In the genomic region with DNA sequence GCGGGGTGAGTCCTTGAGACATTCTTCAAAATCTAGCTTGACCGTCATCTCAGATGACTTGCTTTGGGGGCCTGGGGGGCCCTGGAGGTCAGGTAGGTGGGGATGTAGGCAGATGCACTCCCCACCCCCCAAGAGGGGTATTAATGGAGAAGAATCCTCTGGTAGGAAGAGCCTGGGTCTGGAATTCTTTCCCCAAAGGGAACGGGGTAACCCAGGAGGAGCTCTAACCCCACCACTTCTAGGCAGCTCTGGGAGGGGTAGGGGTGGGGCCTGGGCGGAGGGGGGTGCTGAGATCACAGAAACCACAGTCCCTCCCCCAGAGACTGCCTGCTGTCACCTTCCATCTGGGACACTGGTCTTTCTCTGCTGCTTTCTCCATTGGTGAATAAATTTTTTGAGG, we compare ENCODE assay signal across 12 mouse cellular contexts. TPM values are rescaled to one million over a fixed set of nuclear protein-coding genes. Genes with fewer than 3 reads are reported as not detected.
DNase-seq lines count a peak whose midpoint lies in the region; ATAC-seq lines count a peak whose summit lies in the region.
"Had no signal": no experiment of that assay in that cellular context is flagged by ENCODE, and none has a peak within 500 bp of the region (broad histone marks: within the 10 kb centered on the region; RNA-seq: fewer than 3 reads in every experiment).

A gene (minus strand): TSS at position 249 of the 400 bp plus-strand sequence.

- H3K36me3 ChIP-seq in embryonic facial prominence, embryonic 14.5 days (ENCODE audit: control insufficient read depth, insufficient read depth, low read length), result no peaks in the 10 kb centered on the region
- H3K36me3 ChIP-seq in embryonic facial prominence, embryonic 10.5 days (replicated peaks), result peaks cover 10% of the 10 kb centered on the region; the same call in 1 of the 2 replicates
- H3K36me3 ChIP-seq in hindbrain, embryonic 13.5 days, result peaks cover 3% of the 10 kb centered on the region; the same call in 1 of the 2 replicates
- H3K36me3 ChIP-seq: embryonic facial prominence, embryonic 15.5 days; limb, embryonic 15.5 days had no signal

- H3K9me3 ChIP-seq in embryonic facial prominence, embryonic 14.5 days (ENCODE audit: control insufficient read depth, low read length), result no peaks in the 10 kb centered on the region
- no peaks in the 10 kb centered on the region for H3K9me3 ChIP-seq in embryonic facial prominence, embryonic 10.5 days
- H3K9me3 ChIP-seq in hindbrain, embryonic 13.5 days, result no peaks in the 10 kb centered on the region
- H3K9me3 ChIP-seq: embryonic facial prominence, embryonic 15.5 days; limb, embryonic 15.5 days had no signal

- H3K9ac ChIP-seq in embryonic facial prominence, embryonic 14.5 days (ENCODE audit: low read depth, low read length), result peak within 1 kb of the TSS; percentile 1; the same call in 1 of the 2 replicates
- H3K9ac ChIP-seq in hindbrain, embryonic 13.5 days, result no peak within 1 kb of the TSS
- H3K9ac ChIP-seq: embryonic facial prominence, embryonic 15.5 days; limb, embryonic 15.5 days had no signal

- DNase-seq in embryonic facial prominence, embryonic 14.5 days (ENCODE audit: low spot score), result no peak
- DNase-seq in embryonic facial prominence, embryonic 10.5 days (ENCODE audit: low spot score), result no peak
- peak; percentile 83 for DNase-seq in CD4-positive, CD25-positive, alpha-beta regulatory T cell, adult 2 months (ENCODE audit: low read depth, low spot score)
- DNase-seq in natural killer cell, adult 2 months (ENCODE audit: low spot score in 2 of 2), result peak; percentile 63 to 70
- DNase-seq in embryo, embryonic 10.5 days (ENCODE audit: low spot score), result no peak
- DNase-seq in layer of hippocampus, adult 8-10 months (ENCODE audit: low spot score in 2 of 2), result no peak
- DNase-seq: gastrocnemius, postnatal 14 days; kidney, postnatal 14 days had no signal

- whole genome bisulfite sequencing in embryonic facial prominence, embryonic 14.5 days, result 72% methylated on average over 4 of the region's 4 CpGs
- WGBS in embryonic facial prominence, embryonic 10.5 days, result 77% methylated on average over 4 of the region's 4 CpGs
- 84% methylated on average over 4 of the region's 4 CpGs for WGBS in hindbrain, embryonic 13.5 days

- H3K4me3 ChIP-seq in embryonic facial prominence, embryonic 14.5 days (ENCODE audit: low read depth, low read length), result no peak within 1 kb of the TSS
- no peak within 1 kb of the TSS for H3K4me3 ChIP-seq in embryonic facial prominence, embryonic 10.5 days
- no peak within 1 kb of the TSS for H3K4me3 ChIP-seq in hindbrain, embryonic 13.5 days
- H3K4me3 ChIP-seq: embryonic facial prominence, embryonic 15.5 days; limb, embryonic 15.5 days had no signal

- H3K27me3 ChIP-seq in embryonic facial prominence, embryonic 14.5 days (replicated peaks; ENCODE audit: control insufficient read depth, insufficient read depth, low read length), result no peaks in the 10 kb centered on the region
- H3K27me3 ChIP-seq in embryonic facial prominence, embryonic 10.5 days (replicated peaks; ENCODE audit: low read depth, poor library complexity, severe bottlenecking), result no peaks in the 10 kb centered on the region; the same call in 1 of the 2 replicates
- 0 out of 2 replicates have a peak, but pooled peaks cover 3% of the 10 kb centered on the region for H3K27me3 ChIP-seq in hindbrain, embryonic 13.5 days
- H3K27me3 ChIP-seq: embryonic facial prominence, embryonic 15.5 days; limb, embryonic 15.5 days had no signal

- no peak within 1 kb of the TSS for H3K27ac ChIP-seq in embryonic facial prominence, embryonic 14.5 days (replicated peaks; ENCODE audit: low read depth, low read length)
- H3K27ac ChIP-seq in embryonic facial prominence, embryonic 10.5 days (replicated peaks), result no peak within 1 kb of the TSS
- no peak within 1 kb of the TSS for H3K27ac ChIP-seq in hindbrain, embryonic 13.5 days
- H3K27ac ChIP-seq: embryonic facial prominence, embryonic 15.5 days; limb, embryonic 15.5 days had no signal

- peaks cover 12% of the 10 kb centered on the region for H3K4me1 ChIP-seq in embryonic facial prominence, embryonic 14.5 days (ENCODE audit: control insufficient read depth, insufficient read depth, low read length)
- H3K4me1 ChIP-seq in embryonic facial prominence, embryonic 10.5 days, result peaks cover 33% of the 10 kb centered on the region
- H3K4me1 ChIP-seq in hindbrain, embryonic 13.5 days (replicated peaks), result peaks cover 21% of the 10 kb centered on the region

- no peak within 1 kb of the TSS for H3K4me2 ChIP-seq in embryonic facial prominence, embryonic 14.5 days (ENCODE audit: low read depth, low read length)
- no peak within 1 kb of the TSS for H3K4me2 ChIP-seq in hindbrain, embryonic 13.5 days
- H3K4me2 ChIP-seq: embryonic facial prominence, embryonic 15.5 days; limb, embryonic 15.5 days had no signal

- ATAC-seq in embryonic facial prominence, embryonic 14.5 days (ENCODE audit: low read depth), result no peak
- ATAC-seq in inflammation-experienced regulatory T-cells, adult 6 months, result peak; percentile 64
- no peak for ATAC-seq in hindbrain, embryonic 13.5 days (ENCODE audit: low FRiP score)

RNA-seq across cellular contexts. Expression of the gene that starts here (rescaled TPM):
- polyA plus RNA-seq in embryonic facial prominence, embryonic 14.5 days (2014; fragmentation: Nextera tagmentation; extraction: Ambion mirVana), result 1.5 and 2.1 TPM in 2 replicates
- polyA plus RNA-seq in embryonic facial prominence, embryonic 10.5 days (2016; fragmentation: Nextera tagmentation; extraction: Ambion mirVana), result 1.3 and 1.5 TPM in 2 replicates
- 100 to 1,000 TPM; 229 to 289 (median 266) TPM for polyA plus RNA-seq in inflammation-experienced regulatory T-cells, adult 6 months (2017; shearing (Covaris generic))
- total RNA-seq in layer of hippocampus, adult 8-10 months (2022), result under 1 TPM in 2 of 4 experiments, not detected in 2; 0.14 to 0.34 TPM
- 0.17 and 0.52 TPM in 2 replicates for polyA plus RNA-seq in hindbrain, embryonic 13.5 days (2015; fragmentation: Nextera tagmentation; extraction: Ambion mirVana)

Comparison
In these comparisons a context has a peak if more than half of its experiments do, and no peak if none do; other contexts are left out.
1. RNA of the gene that starts here (polyA plus RNA-seq): 229 to 289 TPM in inflammation-experienced regulatory T-cells, adult 6 months; 1.5 to 2.1 TPM in embryonic facial prominence, embryonic 14.5 days, 1.3 to 1.5 TPM in embryonic facial prominence, embryonic 10.5 days and 0.17 to 0.52 TPM in hindbrain, embryonic 13.5 days; every median in the first group is over 10 times any median in the second.
2. DNase-seq: peak in CD4-positive, CD25-positive, alpha-beta regulatory T cell, adult 2 months (single experiment) and natural killer cell, adult 2 months (2 of 2); none in embryonic facial prominence, embryonic 14.5 days (single experiment), embryonic facial prominence, embryonic 10.5 days (single experiment), embryo, embryonic 10.5 days (single experiment) and layer of hippocampus, adult 8-10 months (0 of 2).